Mouse (Mus musculus): ENCODE measurements at regions not wholly inside any gene's neighbourhood (a gene's known extent, or its start where the extent isn't known, plus 50 kb on each side); places are given as distances from the start of the nearest gene placed in this dataset.

DNA sequence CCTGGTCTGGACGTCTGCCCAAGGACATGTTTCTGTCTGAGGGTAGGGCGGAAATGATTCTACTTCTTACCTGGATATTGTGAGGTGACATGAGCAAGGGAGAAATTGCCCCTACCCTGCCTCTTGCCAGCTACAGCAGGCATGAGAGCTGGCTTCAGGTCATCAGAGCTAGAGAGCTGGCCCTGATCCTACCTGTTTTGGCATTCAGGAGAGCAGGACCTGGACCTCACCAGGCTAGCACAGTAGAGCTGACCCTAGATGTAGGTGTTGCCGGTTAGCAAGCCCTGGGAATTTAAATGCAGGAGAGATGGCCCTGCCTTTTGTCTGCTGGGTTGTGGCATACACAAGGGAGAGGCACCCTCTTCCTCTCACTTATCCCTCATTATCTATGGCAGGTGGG is 287.5 kb upstream of the Arpp21 start:
- no peaks in the 10 kb centered on the region for H3K9me3 ChIP-seq (ENCODE audit: control insufficient read depth, low read length)
- H3K4me2 ChIP-seq: no peak overlapping the region
- H3K27ac ChIP-seq (ENCODE audit: low read depth, low read length): no peak overlapping the region
- no peak overlapping the region for H3K4me3 ChIP-seq (ENCODE audit: low read depth, low read length)
- H3K36me3 ChIP-seq (ENCODE audit: control insufficient read depth, insufficient read depth, low read length): no peaks in the 10 kb centered on the region
- H3K9ac ChIP-seq (ENCODE audit: low read depth, low read length): no peak overlapping the region
- 72% methylated on average over 3 of the region's 3 CpGs for WGBS
- H3K27me3 ChIP-seq (replicated peaks; ENCODE audit: control insufficient read depth, insufficient read depth, low read length): no peaks in the 10 kb centered on the region
- ATAC-seq (replicated peaks; ENCODE audit: low FRiP score) (no peak), DNase-seq (ENCODE audit: low spot score) (no peak)
- H3K4me1 ChIP-seq (replicated peaks; ENCODE audit: control insufficient read depth, insufficient read depth, low read length): no peaks in the 10 kb centered on the region

DNA sequence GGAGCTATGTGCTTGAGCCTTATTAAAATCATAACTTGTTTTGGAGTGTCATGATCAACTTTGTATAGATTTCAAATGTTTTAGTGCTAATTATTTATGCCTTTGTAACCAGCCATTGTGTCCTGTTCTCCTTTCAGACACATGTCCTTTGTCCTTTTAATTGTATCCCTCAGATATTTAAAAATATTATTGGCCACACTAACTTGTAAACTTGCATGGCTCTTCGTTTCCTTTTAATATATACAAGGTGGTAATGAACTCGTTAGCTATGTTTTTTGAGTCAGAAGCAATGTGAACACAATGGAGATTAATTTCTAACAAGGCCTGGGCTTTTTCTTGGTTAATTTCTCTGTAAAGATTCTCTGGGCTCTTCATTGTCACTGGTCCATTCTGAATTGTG is 275.0 kb upstream of the Arpp21 start:
- DNase-seq (ENCODE audit: low spot score) (no peak), ATAC-seq (replicated peaks; ENCODE audit: low FRiP score) (no peak)
- Histone ChIP-seq H3K4me3 (ENCODE audit: low read depth, low read length) (no peak overlapping the region), H3K4me1 (replicated peaks; ENCODE audit: control insufficient read depth, insufficient read depth, low read length) (no peaks in the 10 kb centered on the region), H3K9ac (ENCODE audit: low read depth, low read length) (no peak overlapping the region), H3K27ac (ENCODE audit: low read depth, low read length) (no peak overlapping the region), H3K4me2 (no peak overlapping the region), H3K36me3 (ENCODE audit: control insufficient read depth, insufficient read depth, low read length) (no peaks in the 10 kb centered on the region), H3K27me3 (replicated peaks; ENCODE audit: control insufficient read depth, insufficient read depth, low read length) (no peaks in the 10 kb centered on the region), H3K9me3 (ENCODE audit: control insufficient read depth, low read length) (no peaks in the 10 kb centered on the region)
- 50% methylated on average over 2 of the region's 2 CpGs for WGBS

DNA sequence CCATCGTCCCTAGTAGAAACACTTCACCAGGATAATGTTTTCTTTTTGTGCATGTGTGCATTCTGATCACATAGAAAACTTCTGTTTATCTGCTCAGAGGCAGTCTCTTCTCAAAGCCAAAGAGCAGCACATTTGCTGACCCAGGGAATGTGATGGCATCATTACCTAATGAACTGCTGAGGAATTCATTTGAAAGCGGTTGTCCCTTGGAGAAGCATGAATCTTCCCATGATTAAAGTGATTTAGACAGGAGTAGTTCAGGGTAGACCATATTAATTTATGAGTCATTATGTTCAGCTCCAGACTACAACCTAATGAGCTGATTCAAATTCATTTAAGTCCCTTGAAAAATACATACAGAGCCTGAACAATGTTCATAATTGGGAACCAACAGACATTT is 271.1 kb upstream of the Arpp21 start:
- Histone ChIP-seq H3K4me3 (ENCODE audit: low read depth, low read length) (no peak overlapping the region), H3K27me3 (replicated peaks; ENCODE audit: control insufficient read depth, insufficient read depth, low read length) (no peaks in the 10 kb centered on the region), H3K4me1 (replicated peaks; ENCODE audit: control insufficient read depth, insufficient read depth, low read length) (no peaks in the 10 kb centered on the region), H3K36me3 (ENCODE audit: control insufficient read depth, insufficient read depth, low read length) (no peaks in the 10 kb centered on the region), H3K9ac (ENCODE audit: low read depth, low read length) (no peak overlapping the region), H3K9me3 (ENCODE audit: control insufficient read depth, low read length) (no peaks in the 10 kb centered on the region), H3K27ac (ENCODE audit: low read depth, low read length) (no peak overlapping the region), H3K4me2 (no peak overlapping the region)
- DNase-seq (ENCODE audit: low spot score) (no peak), ATAC-seq (replicated peaks; ENCODE audit: low FRiP score) (no peak)
- 71% methylated on average over 2 of the region's 2 CpGs for WGBS

DNA sequence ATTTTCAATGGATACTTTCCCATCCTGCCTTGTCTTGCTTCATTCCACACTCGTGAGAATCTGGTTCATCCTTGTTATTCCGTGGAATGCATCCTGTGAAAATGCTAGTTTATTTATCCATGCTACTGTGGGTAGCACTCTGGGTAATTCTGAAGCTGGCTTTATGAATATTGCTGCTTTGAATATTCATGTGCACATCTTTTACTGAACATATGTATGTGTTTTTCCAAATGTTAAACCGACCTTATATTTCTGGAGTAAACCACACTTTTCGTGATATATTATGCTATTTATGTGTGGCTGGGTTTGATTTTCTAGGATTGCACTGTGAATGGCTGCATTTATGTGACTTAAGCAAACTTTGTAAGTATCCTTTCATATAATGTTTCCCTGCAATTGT is 262.9 kb upstream of the Arpp21 start:
- Histone ChIP-seq H3K36me3 (ENCODE audit: control insufficient read depth, insufficient read depth, low read length) (no peaks in the 10 kb centered on the region), H3K4me2 (no peak overlapping the region), H3K4me1 (replicated peaks; ENCODE audit: control insufficient read depth, insufficient read depth, low read length) (no peaks in the 10 kb centered on the region), H3K9ac (ENCODE audit: low read depth, low read length) (no peak overlapping the region), H3K4me3 (ENCODE audit: low read depth, low read length) (no peak overlapping the region), H3K27ac (ENCODE audit: low read depth, low read length) (no peak overlapping the region), H3K9me3 (ENCODE audit: control insufficient read depth, low read length) (no peaks in the 10 kb centered on the region), H3K27me3 (replicated peaks; ENCODE audit: control insufficient read depth, insufficient read depth, low read length) (no peaks in the 10 kb centered on the region)
- ATAC-seq (replicated peaks; ENCODE audit: low FRiP score): no peak
- WGBS: 71% methylated on average over 4 of the region's 4 CpGs
- no peak for DNase-seq (ENCODE audit: low spot score)

DNA sequence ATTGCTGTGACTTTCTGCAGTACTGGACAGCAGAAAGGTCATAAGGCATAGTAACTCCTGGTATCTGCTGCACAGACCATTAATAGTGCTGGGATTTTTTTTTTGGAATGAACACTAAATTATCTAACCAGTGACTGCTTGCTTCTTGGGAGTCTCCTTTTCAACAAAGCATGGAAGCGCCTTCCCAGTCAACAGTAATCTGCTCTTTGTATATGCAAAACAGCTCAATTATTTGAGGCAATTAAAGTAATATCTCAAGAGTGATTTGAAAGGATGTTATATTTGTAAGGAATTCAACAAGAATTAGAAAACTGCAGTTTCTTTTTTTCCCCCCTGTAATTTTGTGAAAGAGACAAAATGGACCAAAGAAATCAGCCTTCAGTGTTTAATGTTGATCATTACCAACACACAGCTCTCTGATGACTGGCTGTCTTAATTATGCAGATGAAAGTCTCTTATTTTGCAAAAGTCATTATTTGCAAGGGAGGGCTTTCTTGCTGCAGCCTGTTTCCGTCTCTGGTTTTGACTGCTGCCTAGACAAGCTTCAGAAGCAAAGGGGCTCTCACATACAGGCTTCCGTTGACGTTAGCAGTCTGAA is 260.3 kb upstream of the Arpp21 start:
- 82% methylated on average over 4 of the region's 4 CpGs for WGBS
- ATAC-seq (replicated peaks; ENCODE audit: low FRiP score) (no peak), DNase-seq (ENCODE audit: low spot score) (no peak)
- H3K9ac ChIP-seq (ENCODE audit: low read depth, low read length): no peak overlapping the region
- no peak overlapping the region for H3K27ac ChIP-seq (ENCODE audit: low read depth, low read length)
- no peak overlapping the region for H3K4me3 ChIP-seq (ENCODE audit: low read depth, low read length)
- H3K4me1 ChIP-seq (replicated peaks; ENCODE audit: control insufficient read depth, insufficient read depth, low read length): no peaks in the 10 kb centered on the region
- no peak overlapping the region for H3K4me2 ChIP-seq
- H3K27me3 ChIP-seq (replicated peaks; ENCODE audit: control insufficient read depth, insufficient read depth, low read length): no peaks in the 10 kb centered on the region
- no peaks in the 10 kb centered on the region for H3K36me3 ChIP-seq (ENCODE audit: control insufficient read depth, insufficient read depth, low read length)
- no peaks in the 10 kb centered on the region for H3K9me3 ChIP-seq (ENCODE audit: control insufficient read depth, low read length)

DNA sequence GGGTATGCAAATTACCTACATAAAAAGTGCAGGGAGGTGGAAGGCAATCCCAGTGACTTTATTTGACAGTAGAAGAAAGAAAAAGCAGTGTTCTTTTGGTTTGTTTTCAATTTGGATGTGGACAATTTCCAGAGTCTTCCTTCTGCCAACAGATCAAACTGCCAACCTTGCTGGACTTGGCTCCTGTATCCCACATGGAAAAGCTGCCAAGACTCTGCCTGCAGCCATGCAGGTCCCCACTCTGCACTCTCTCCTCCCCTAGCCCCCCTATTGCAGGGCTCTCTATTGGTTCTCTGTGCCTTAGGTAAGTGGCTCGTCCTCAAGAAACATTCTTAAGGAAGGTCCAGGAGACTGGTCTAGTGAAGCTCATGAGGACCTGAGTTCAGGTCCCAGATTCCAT is 255.2 kb upstream of the Arpp21 start:
- ATAC-seq (replicated peaks; ENCODE audit: low FRiP score) (no peak), DNase-seq (ENCODE audit: low spot score) (no peak)
- Histone ChIP-seq H3K9me3 (ENCODE audit: control insufficient read depth, low read length) (no peaks in the 10 kb centered on the region), H3K4me1 (replicated peaks; ENCODE audit: control insufficient read depth, insufficient read depth, low read length) (no peaks in the 10 kb centered on the region), H3K9ac (ENCODE audit: low read depth, low read length) (no peak overlapping the region), H3K27me3 (replicated peaks; ENCODE audit: control insufficient read depth, insufficient read depth, low read length) (no peaks in the 10 kb centered on the region), H3K27ac (ENCODE audit: low read depth, low read length) (no peak overlapping the region), H3K4me3 (ENCODE audit: low read depth, low read length) (no peak overlapping the region), H3K4me2 (no peak overlapping the region), H3K36me3 (ENCODE audit: control insufficient read depth, insufficient read depth, low read length) (no peaks in the 10 kb centered on the region)
- 59% methylated on average over 1 of the region's 1 CpGs for WGBS

DNA sequence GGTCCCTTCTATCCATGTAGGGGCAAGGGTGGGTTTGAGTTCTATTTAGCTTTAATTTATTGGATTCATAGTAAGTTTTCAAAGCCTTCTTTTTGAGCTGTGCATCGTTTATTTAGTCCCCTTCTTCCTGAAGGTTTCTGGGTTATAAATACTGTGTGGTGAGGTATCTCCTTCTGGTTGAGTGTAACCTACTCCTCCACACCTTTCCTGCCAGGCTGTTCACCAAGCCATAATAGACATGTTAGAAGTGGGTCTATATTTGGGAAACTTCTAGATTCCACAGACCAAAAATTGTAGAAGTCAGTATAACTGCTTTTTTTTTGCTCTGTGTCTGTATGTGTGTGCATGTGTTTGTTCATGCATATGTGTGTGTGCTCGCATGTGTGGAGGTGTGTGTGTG is 240.9 kb upstream of the Arpp21 start:
- ATAC-seq (replicated peaks; ENCODE audit: low FRiP score) (no peak), DNase-seq (ENCODE audit: low spot score) (no peak)
- Histone ChIP-seq H3K4me1 (replicated peaks; ENCODE audit: control insufficient read depth, insufficient read depth, low read length) (no peaks in the 10 kb centered on the region), H3K9me3 (ENCODE audit: control insufficient read depth, low read length) (no peaks in the 10 kb centered on the region), H3K36me3 (ENCODE audit: control insufficient read depth, insufficient read depth, low read length) (no peaks in the 10 kb centered on the region), H3K9ac (ENCODE audit: low read depth, low read length) (no peak overlapping the region), H3K4me2 (no peak overlapping the region), H3K4me3 (ENCODE audit: low read depth, low read length) (no peak overlapping the region), H3K27me3 (replicated peaks; ENCODE audit: control insufficient read depth, insufficient read depth, low read length) (no peaks in the 10 kb centered on the region), H3K27ac (ENCODE audit: low read depth, low read length) (no peak overlapping the region)
- WGBS: 71% methylated on average over 2 of the region's 2 CpGs

DNA sequence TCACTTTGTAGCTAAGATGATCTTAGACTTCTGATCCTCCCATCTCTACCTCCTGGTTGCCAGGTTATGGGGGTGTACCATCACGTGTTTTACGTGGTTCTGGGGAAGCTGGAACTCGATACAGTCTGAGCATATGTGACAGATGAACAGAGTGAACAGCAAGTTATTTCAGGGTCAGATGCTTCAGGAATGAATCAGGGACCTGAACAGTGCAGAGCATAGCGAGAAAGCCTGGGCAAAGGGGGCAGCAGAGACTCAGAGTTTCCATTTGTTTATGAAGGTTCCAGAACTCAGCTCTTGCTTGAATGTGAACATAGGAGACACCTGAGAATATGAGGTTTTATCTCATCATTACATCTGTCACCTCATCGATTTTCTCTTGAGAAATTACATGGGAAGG is 221.9 kb upstream of the Arpp21 start:
- no peaks in the 10 kb centered on the region for H3K9me3 ChIP-seq (ENCODE audit: control insufficient read depth, low read length)
- WGBS: 64% methylated on average over 5 of the region's 5 CpGs
- DNase-seq (ENCODE audit: low spot score) (no peak), ATAC-seq (replicated peaks; ENCODE audit: low FRiP score) (no peak)
- H3K4me3 ChIP-seq (ENCODE audit: low read depth, low read length): no peak overlapping the region
- no peak overlapping the region for H3K27ac ChIP-seq (ENCODE audit: low read depth, low read length)
- no peak overlapping the region for H3K9ac ChIP-seq (ENCODE audit: low read depth, low read length)
- H3K36me3 ChIP-seq (ENCODE audit: control insufficient read depth, insufficient read depth, low read length): no peaks in the 10 kb centered on the region
- H3K4me2 ChIP-seq: no peak overlapping the region
- H3K4me1 ChIP-seq (replicated peaks; ENCODE audit: control insufficient read depth, insufficient read depth, low read length): no peaks in the 10 kb centered on the region
- no peaks in the 10 kb centered on the region for H3K27me3 ChIP-seq (replicated peaks; ENCODE audit: control insufficient read depth, insufficient read depth, low read length)

DNA sequence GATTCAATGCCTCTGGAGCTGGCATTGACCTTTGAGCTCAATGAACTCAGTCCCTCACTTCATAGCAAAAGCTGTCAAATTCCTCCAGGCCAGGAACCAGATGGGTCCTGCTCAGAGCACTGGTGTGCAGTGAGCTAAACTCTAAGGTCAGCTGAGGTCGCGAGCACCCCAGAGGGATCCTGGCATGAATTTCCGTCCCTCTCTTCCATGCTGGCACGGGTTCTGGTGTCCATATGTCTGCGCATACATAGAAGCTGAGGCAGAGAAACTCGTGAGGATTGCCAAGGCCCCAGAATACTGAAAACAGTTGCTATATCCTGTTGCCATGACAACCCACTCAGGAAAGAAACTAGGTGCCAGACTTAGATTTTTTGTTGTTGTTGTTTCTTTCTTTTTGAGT is 219.0 kb upstream of the Arpp21 start:
- H3K9me3 ChIP-seq (ENCODE audit: control insufficient read depth, low read length): no peaks in the 10 kb centered on the region
- no peaks in the 10 kb centered on the region for H3K36me3 ChIP-seq (ENCODE audit: control insufficient read depth, insufficient read depth, low read length)
- no peak for ATAC-seq (replicated peaks; ENCODE audit: low FRiP score)
- no peaks in the 10 kb centered on the region for H3K27me3 ChIP-seq (replicated peaks; ENCODE audit: control insufficient read depth, insufficient read depth, low read length)
- no peak overlapping the region for H3K27ac ChIP-seq (ENCODE audit: low read depth, low read length)
- no peak overlapping the region for H3K9ac ChIP-seq (ENCODE audit: low read depth, low read length)
- no peak overlapping the region for H3K4me3 ChIP-seq (ENCODE audit: low read depth, low read length)
- no peaks in the 10 kb centered on the region for H3K4me1 ChIP-seq (replicated peaks; ENCODE audit: control insufficient read depth, insufficient read depth, low read length)
- no peak overlapping the region for H3K4me2 ChIP-seq
- DNase-seq (ENCODE audit: low spot score): no peak
- WGBS: 74% methylated on average over 6 of the region's 6 CpGs

Measured in liver, embryonic 11.5 days (tissue).